In genomic region chr5:135118589-135119081, GRCm38 (mm10) we compare ENCODE assay signal across 8 mouse cellular contexts. TPM values are rescaled to one million over a fixed set of nuclear protein-coding genes. Genes with fewer than 3 reads are reported as not detected.
A peak's percentile ranks its signal among the peaks of the same experiment; 100 is the strongest.
DNase-seq lines count a peak whose midpoint lies in the region; ATAC-seq lines count a peak whose summit lies in the region.

No protein-coding gene starts in this region.

- H3K9ac ChIP-seq in kidney, embryonic 16.5 days (replicated peaks; ENCODE audit: low read length), result no peak overlapping the region

- peaks cover 6% of the 10 kb centered on the region; the same call in 1 of the 2 replicates for H3K27me3 ChIP-seq in kidney, embryonic 16.5 days (ENCODE audit: insufficient read depth, low read length)

- 14% methylated on average over 5 of the region's 6 CpGs for WGBS in kidney, embryonic 16.5 days

- no peaks in the 10 kb centered on the region for H3K9me3 ChIP-seq in kidney, embryonic 16.5 days (ENCODE audit: low read length)

- peak; percentile 59 for DNase-seq in A20 (ENCODE audit: low read depth, low spot score)
- peak; percentile 77 for DNase-seq in NIH3T3 (ENCODE audit: low read depth)
- peak; percentile 72 to 80 for DNase-seq in cerebellum, postnatal 10 days
- peak; percentile 66 to 76 for DNase-seq in heart, adult 18-20 months
- DNase-seq in lung, adult 18-20 months, result peak; percentile 65 to 67
- peak; percentile 56 for DNase-seq in retina, postnatal 7 days (ENCODE audit: low read depth, low spot score)
- peak; percentile 38 to 58 for DNase-seq in urinary bladder, postnatal 36 days (ENCODE audit: low spot score in 2 of 2)

- no peak overlapping the region for H3K27ac ChIP-seq in kidney, embryonic 16.5 days (ENCODE audit: low read length)

- no peaks in the 10 kb centered on the region for H3K36me3 ChIP-seq in kidney, embryonic 16.5 days (ENCODE audit: insufficient read depth, low read length)

- H3K4me2 ChIP-seq in kidney, embryonic 16.5 days (replicated peaks; ENCODE audit: low read depth, low read length), result no peak overlapping the region

- no peak overlapping the region for H3K4me3 ChIP-seq in kidney, embryonic 16.5 days (ENCODE audit: low read length)

- ATAC-seq in kidney, embryonic 16.5 days (ENCODE audit: low FRiP score, low TSS enrichment), result peak; percentile 33; the same call in 1 of the 2 replicates

- H3K4me1 ChIP-seq in kidney, embryonic 16.5 days (ENCODE audit: insufficient read depth, low read length), result peaks cover 3% of the 10 kb centered on the region; the same call in 1 of the 2 replicates

RNA-seq across cellular contexts. Expression of gene Mlxipl, which starts 28.9 kb away (rescaled TPM):
- 10 to 100 TPM; 14.1 to 26.6 TPM for total RNA-seq in heart, adult 18-20 months (2021)
- 8.3 and 8.5 TPM in 2 replicates for polyA plus RNA-seq in kidney, embryonic 16.5 days (2015; fragmentation: Nextera tagmentation; extraction: Ambion mirVana)

RNA-seq across cellular contexts. Expression of gene Tbl2, which starts 30.8 kb away (rescaled TPM):
- 10 to 100 TPM in 1 of 2 experiments, 1 to 10 TPM in 1; 9.5 to 11.3 TPM for total RNA-seq in heart, adult 18-20 months (2021)
- polyA plus RNA-seq in kidney, embryonic 16.5 days (2015; fragmentation: Nextera tagmentation; extraction: Ambion mirVana), result 26.3 and 27.0 TPM in 2 replicates

RNA-seq across cellular contexts. Expression of gene Vps37d, which starts 40.6 kb away (rescaled TPM):
- under 1 TPM; 0.17 to 0.36 TPM for total RNA-seq in heart, adult 18-20 months (2021)
- polyA plus RNA-seq in kidney, embryonic 16.5 days (2015; fragmentation: Nextera tagmentation; extraction: Ambion mirVana), result 7.6 and 8.6 TPM in 2 replicates

RNA-seq across cellular contexts. Expression of gene Bcl7b, which starts 49.4 kb away (rescaled TPM):
- 10 to 100 TPM; 47.0 to 47.8 TPM for total RNA-seq in heart, adult 18-20 months (2021)
- polyA plus RNA-seq in kidney, embryonic 16.5 days (2015; fragmentation: Nextera tagmentation; extraction: Ambion mirVana), result 57.6 and 58.2 TPM in 2 replicates

RNA-seq across cellular contexts. Expression of gene Bud23, which starts 53.9 kb away (rescaled TPM):
- total RNA-seq in heart, adult 18-20 months (2021), result 10 to 100 TPM; 22.5 to 25.0 TPM
- polyA plus RNA-seq in kidney, embryonic 16.5 days (2015; fragmentation: Nextera tagmentation; extraction: Ambion mirVana), result 134 and 139 TPM in 2 replicates
